Mouse (Mus musculus) olfactory bulb, adult 2 months (tissue): Measurements from ENCODE around the gene Cstb. TPM values are rescaled to one million over a fixed set of nuclear protein-coding genes. Genes with fewer than 3 reads are reported as not detected.
A peak's percentile ranks its signal among the peaks of the same experiment; 100 is the strongest.

Experiments
- H3K27ac ChIP-seq: fragments of 200-500 bp; 2 replicates; pipeline ENCODE4 v1.5.1; 2012; ENCODE audit warnings: low read depth, low read length; ENCODE audit not compliant: insufficient read depth
- H3K4me1 ChIP-seq: fragments of 200-500 bp; 2 replicates; pipeline ENCODE4 v1.6.1; 2012; ENCODE audit warnings: low read length; ENCODE audit not compliant: control insufficient read depth, insufficient read depth
- H3K4me3 ChIP-seq: fragments of 200-500 bp; 2 replicates; pipeline ENCODE4 v1.5.1; 2012; ENCODE audit warnings: mild to moderate bottlenecking, low read depth, low read length, moderate library complexity; ENCODE audit not compliant: insufficient read depth
- CTCF ChIP-seq: fragments of 200-500 bp; IDR thresholded peaks from 2 replicates; pipeline ENCODE4 v1.5.1; 2012; ENCODE audit warnings: low read depth, mild to moderate bottlenecking, low read length, moderate library complexity; ENCODE audit not compliant: insufficient read depth
- POLR2A ChIP-seq: fragments of 200-500 bp; IDR thresholded peaks from 2 replicates; pipeline ENCODE4 v1.6.1; 2012; ENCODE audit warnings: mild to moderate bottlenecking, low read depth, low read length, moderate library complexity; ENCODE audit not compliant: insufficient read depth
- WGBS: fragments of 180-500 bp; shearing (Covaris S2); methylation state at CpG from one replicate; pipeline ENCODE4 v1.1.7; 2018; 5-methylcytosine and 5-hydroxymethylcytosine counted together
- polyA plus RNA-seq: library from polyadenylated mRNA; stranded (reverse); fragments of >200 nt; gene quantifications from 2 replicates; pipeline ENCODE4 v1.2.4, GENCODE M21; 2012; ENCODE audit warnings: low replicate concordance; ENCODE audit not compliant: missing spikeins, insufficient read depth, insufficient read length

Cstb gene
- polyA plus RNA-seq, 1 experiment, result not detected

- Histone ChIP-seq H3K4me1 (no peaks in the 10 kb centered on the region), H3K4me3 (no peak overlapping the region), H3K27ac (no peak overlapping the region)
- WGBS, result 96% methylated on average over 3 of the region's 3 CpGs
- TF ChIP-seq CTCF, result no peak
- no peak for TF ChIP-seq POLR2A
Observed at GRCm38 (mm10) chr10:78446195-78446594, 20.7 kb downstream of the Cstb start.

- no peak overlapping the region for H3K27ac ChIP-seq
Observed at GRCm38 (mm10) chr10:78447396-78447795, 21.9 kb downstream of the Cstb start.

GRCm38 (mm10) chr10:78450761-78451160, 25.3 kb downstream of the Cstb start:
- no peak overlapping the region for H3K27ac ChIP-seq
- TF ChIP-seq CTCF, result no peak
- no peak for TF ChIP-seq POLR2A
- H3K4me3 ChIP-seq, result no peak overlapping the region
- peaks cover 23% of the 10 kb centered on the region for H3K4me1 ChIP-seq
- WGBS, result 85% methylated on average over 5 of the region's 5 CpGs

More at GRCm38 (mm10) chr10:78447396-78447795, 21.9 kb downstream of the Cstb start:
- Histone ChIP-seq H3K4me3 (no peak overlapping the region), H3K4me1 (no peaks in the 10 kb centered on the region)
- TF ChIP-seq CTCF, result no peak
- no peak for TF ChIP-seq POLR2A
- WGBS, result 78% methylated on average over 3 of the region's 3 CpGs

GRCm38 (mm10) chr10:78452641-78453040, 27.2 kb downstream of the Cstb start:
- Histone ChIP-seq H3K4me3 (no peak overlapping the region), H3K27ac (peak overlapping the region; percentile 47; the same call in 1 of the 2 replicates), H3K4me1 (peaks cover 37% of the 10 kb centered on the region)
- TF ChIP-seq POLR2A (no peak), CTCF (no peak)
- 44% methylated on average over 4 of the region's 4 CpGs for WGBS

- H3K4me3 ChIP-seq, result no peak overlapping the region
- no peak for TF ChIP-seq POLR2A
- no peak for TF ChIP-seq CTCF
- peak overlapping the region; percentile 90; the same call in 1 of the 2 replicates for H3K27ac ChIP-seq
- WGBS, result 29% methylated on average over 13 of the region's 13 CpGs
- H3K4me1 ChIP-seq, result peaks cover 72% of the 10 kb centered on the region
Observed at GRCm38 (mm10) chr10:78456696-78457095, 31.2 kb downstream of the Cstb start.

GRCm38 (mm10) chr10:78457495-78458347, 32.3 kb downstream of the Cstb start:
- Histone ChIP-seq H3K27ac (peak overlapping the region; percentile 90), H3K4me1 (peaks cover 80% of the 10 kb centered on the region), H3K4me3 (no peak overlapping the region)
- WGBS, result 41% methylated on average over 10 of the region's 10 CpGs
- no peak for TF ChIP-seq CTCF
- no peak for TF ChIP-seq POLR2A

GRCm38 (mm10) chr10:78458348-78459111, 33.1 kb downstream of the Cstb start:
- WGBS, result 43% methylated on average over 5 of the region's 5 CpGs

GRCm38 (mm10) chr10:78460463-78460862, 35.0 kb downstream of the Cstb start:
- TF ChIP-seq CTCF (no peak), POLR2A (no peak)
- 27% methylated on average over 5 of the region's 5 CpGs for WGBS
- H3K4me1 ChIP-seq, result peaks cover 74% of the 10 kb centered on the region
- H3K27ac ChIP-seq, result peak overlapping the region; percentile 30; the same call in 1 of the 2 replicates
- H3K4me3 ChIP-seq, result no peak overlapping the region

More at GRCm38 (mm10) chr10:78458348-78459111, 33.1 kb downstream of the Cstb start:
- Histone ChIP-seq H3K27ac (peak overlapping the region; percentile 90), H3K4me3 (no peak overlapping the region), H3K4me1 (peaks cover 80% of the 10 kb centered on the region)
- TF ChIP-seq CTCF (no peak), POLR2A (no peak)

- peaks cover 67% of the 10 kb centered on the region for H3K4me1 ChIP-seq
- WGBS, result 58% methylated on average over 4 of the region's 4 CpGs
- no peak overlapping the region for H3K4me3 ChIP-seq
- no peak overlapping the region for H3K27ac ChIP-seq
- TF ChIP-seq POLR2A, result no peak
- TF ChIP-seq CTCF, result no peak
Observed at GRCm38 (mm10) chr10:78461767-78462166, 36.3 kb downstream of the Cstb start.
